Mouse (Mus musculus) lung, adult 18-20 months (tissue): ENCODE data around the gene Nepro.

ENCODE experiments used
- DNase-seq, 2 experiments: peaks; one replicate each; pipeline ENCODE4 v3.0.0; 2022; ENCODE audit warnings: mixed read lengths in 2 of 2

Gene Nepro

DNA sequence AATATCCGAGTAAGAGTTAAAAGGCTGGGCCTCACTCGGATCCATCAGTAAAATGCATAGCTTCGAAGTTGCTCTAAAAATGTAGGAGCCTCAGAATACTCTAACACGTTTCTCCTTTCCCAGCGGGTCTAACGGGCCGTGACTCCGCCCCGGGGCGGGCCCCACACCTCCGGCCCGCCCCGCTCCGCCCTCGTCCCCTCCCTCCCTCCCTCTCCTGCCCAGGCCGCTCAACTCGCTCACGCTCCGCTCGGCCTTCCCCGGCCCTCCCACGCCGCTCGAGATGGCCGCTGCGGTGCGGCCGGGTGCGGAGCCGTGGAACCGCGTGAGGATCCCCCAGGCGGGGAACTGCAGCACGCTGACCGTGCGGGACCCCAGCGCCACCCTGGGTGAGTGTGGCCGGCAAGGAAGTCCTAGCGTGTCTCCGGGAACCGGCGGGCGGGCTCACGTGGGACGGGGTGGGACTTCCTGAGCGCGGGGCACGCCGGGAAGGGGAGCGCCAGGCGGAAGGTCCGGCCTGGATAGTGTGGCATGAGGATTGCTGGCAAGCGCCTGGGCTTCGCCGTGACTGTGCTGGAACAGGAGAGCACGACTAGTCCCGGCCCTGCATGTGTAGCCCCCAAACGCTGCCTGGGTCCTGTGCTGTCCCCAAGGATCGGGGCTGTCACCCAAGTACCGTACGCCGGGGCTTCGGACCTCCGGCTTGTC lies at the start of gene Nepro:
Gene Nepro (plus strand): TSS at position 219 of the 705 bp plus-strand sequence.
- peak; percentile 95 for DNase-seq

DNA sequence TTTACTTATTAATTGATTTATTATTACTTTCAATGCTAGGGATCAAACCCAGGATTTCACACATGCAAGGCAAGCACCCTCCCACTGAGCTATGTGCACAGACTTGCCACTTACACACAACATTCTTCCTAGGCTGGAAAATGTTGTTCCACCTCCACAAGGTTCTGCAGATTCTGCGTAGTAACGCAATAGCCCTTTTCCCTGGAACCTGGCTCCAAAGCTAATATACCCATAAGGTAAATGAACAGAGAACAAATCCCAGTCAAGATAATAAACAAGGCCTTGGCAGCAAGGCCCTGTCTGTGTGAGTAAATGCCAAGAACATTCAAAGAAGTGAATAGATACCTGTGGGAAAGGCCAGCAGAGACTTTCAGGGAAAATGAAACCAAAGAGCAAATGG lies 47.7 kb upstream of the Nepro start:
- DNase-seq = no peak

DNA sequence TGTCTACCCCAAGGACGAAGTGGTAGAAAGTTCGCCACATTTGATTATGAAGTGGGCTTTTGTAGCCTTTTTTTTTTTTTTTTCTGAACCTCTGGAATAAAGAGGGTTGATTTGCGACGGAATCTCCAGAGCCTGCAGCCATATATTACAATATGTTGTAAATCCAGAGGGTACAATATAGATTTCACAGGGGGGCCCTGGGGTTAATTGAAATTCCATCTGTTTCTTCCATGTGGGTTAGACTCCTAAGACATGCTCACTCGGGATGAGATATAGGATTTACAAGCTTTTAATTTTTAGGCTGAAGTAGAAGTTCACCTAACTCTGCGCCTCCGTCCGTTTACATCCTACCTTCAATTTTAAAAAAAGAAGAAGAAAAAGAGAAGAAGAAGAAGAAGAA lies 45.0 kb upstream of the Nepro start:
- no peak for DNase-seq

DNA sequence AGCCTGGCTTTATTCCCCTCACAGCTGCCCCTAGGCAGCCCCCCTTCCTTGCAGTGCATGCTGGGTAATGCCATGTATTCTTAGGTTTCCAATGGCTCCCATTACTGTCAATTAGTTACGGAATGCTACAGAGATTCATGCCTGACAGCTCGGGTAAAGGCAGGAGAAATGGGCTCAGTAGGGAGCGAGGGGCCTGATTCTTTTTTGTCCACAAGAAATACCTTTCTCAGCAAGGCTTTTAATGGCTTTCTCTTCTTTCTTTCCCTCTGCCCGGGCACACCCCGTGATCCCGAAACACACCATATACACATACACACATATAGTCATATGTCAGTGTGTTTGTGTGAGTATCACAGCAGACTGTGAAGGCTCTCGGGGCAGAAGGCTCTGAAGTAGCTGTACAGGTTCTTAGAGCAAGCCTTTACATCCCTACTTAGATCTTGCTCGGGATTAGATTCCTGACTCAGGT lies 44.6 kb upstream of the Nepro start:
- no peak for DNase-seq

DNA sequence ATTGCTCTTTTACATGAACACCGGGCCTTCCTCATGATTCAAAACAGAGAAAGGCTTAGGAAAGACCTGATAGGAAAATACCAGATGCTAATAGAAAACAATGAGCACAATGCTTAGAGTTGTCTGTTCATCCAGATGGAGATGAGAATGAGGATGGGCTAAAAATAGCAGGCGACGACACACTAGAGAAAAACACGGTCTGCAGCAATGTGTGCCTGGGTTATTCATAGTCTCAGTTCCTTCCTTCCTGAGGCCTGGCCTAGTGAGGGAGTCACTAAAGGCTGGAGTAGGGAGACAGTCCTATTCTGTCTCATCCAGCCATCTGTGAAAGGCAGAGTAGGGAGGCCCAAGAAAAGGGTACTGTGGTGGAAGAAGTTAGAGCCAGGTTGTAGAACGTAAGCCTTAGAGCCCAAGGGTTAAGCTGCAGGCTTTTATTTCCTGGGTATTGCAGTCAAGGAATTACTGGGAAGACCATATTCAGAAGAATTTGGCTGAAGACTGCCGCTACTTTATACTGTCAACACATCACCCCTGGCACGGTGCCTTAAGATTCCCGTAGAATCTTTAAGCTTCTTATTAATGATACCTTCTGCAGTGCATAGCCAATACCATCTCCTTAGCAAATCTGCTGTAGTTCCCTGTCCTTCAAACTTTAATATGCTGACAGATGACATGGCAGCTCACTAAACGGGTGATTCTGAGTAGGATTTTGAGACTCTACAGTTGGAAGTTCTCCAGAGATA lies 43.2 kb upstream of the Nepro start:
- DNase-seq = no peak

DNA sequence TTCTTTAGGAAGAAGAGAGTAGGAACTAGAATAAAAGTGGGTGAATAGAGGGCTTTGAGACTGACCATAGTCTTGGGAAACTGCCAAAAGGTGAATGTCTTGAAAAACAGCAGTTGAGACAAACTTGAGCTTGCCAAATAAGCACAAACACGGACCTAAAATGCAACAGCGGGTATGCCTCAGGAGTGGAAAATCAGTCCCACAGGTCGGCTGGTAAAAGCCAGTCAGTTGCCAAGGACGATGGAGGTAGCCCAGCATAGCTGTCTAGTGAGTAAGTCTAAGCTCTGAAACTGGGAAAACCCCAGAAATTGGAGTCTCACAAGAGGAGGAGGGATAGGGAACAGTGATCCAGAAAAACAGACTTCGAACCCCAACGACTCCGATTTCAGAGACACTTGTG lies 39.5 kb upstream of the Nepro start:
- no peak for DNase-seq

DNA sequence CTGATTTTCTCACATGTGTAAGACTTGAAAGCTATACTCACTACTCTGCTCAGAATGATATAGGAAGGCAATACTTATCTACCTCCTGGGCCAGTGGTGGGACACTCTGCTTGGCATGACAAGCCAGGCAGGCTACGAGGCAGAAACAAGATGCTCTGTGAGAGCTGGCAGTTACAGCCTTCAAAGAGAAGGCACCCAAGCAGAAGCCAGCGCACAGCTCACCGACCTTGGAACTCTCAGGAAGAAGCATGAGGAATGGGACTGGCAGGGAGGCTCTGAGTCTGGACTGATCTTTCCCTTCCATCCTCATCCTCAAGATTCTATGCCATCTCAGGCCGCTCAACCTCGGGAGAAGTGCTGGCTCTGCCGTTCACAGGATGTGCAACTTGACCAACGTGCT lies 38.7 kb upstream of the Nepro start:
- DNase-seq = no peak

DNA sequence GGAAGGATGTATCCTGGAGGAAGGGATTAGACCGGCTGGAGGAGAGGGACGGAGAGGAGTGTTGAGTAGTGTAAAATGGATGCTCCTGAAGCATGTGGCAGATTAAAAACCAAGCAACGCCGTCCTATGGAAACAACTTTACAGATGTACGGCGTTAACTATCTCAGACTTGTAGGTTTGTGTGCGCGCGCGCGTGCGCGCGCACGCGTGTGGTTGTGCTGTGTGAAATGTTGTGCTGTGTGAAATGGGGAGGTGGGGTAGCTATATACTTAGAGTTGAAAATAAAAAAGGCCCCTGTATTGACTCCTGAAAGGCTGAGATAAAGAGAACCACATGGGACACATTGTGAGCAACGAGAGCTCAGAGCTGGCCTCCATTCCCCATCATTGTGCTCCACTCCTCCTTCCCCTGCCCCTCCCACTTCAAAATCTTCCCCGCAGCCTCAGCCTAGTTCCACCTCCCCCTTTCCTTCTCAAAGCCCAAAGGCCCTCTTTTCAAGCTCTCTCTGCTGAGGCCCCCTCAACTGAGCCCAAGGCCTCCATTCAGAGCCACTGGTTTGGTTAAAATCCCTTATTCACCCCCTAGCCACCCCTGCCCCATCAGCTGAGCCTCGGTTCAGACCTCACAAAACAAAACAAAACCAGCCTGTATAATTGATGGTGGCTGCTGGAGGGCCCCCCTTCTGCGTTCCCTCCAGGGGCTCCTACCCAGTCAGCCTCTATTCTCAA lies 36.9 kb upstream of the Nepro start:
- no peak for DNase-seq

DNA sequence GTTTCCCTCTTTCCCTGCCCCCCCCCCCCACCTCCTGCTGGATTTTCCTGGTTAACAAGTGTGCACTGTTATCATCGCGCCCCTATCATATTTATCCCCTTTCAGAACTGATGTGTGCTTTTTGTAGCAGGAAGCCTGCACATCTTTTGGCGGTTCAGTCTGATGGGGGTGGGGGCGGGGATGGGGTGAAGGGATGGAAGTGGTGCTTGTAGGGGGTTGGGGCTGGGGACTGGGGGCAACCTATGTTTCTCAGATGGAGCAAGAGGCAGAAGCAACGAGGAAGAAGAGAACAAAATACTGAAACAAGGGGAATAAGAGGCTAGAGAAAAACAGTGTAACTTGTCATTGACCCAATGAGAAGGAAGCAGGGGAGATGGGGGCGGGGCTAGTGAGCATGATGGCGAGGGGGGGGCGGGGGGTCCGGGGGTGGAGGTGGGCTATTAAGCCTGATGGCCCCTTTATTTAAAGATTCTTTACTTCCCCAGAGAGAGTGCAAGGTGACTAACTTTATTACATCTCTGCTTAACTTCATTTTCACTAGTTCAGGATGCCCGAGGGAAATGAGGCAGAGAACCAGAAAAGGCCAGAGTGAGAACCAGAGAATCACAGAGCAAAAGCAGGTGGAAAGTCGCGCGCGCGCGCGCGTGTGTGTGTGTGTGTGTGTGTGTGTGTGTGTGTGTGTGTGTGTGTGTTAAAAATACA lies 36.2 kb upstream of the Nepro start:
- no peak for DNase-seq

DNA sequence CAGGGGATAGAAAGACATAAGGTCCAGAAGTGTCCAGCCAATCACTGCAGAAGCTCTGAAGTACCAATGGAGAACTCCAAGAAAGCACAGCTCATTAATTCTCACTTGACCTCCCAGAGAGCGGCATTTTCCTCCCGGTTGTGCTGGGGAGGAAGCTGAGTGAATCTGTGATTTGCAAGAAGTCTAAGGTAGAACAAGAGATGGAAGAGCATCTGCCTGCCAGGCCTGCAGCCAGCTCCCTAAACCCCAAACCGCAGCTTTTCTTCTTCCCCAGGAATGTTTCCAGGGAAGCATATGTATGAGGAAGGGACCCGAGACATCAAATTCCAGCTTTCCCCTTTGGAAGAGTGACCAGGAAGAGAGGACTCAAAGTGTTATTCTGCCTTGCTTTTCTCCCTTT lies 35.6 kb upstream of the Nepro start:
- no peak for DNase-seq

DNA sequence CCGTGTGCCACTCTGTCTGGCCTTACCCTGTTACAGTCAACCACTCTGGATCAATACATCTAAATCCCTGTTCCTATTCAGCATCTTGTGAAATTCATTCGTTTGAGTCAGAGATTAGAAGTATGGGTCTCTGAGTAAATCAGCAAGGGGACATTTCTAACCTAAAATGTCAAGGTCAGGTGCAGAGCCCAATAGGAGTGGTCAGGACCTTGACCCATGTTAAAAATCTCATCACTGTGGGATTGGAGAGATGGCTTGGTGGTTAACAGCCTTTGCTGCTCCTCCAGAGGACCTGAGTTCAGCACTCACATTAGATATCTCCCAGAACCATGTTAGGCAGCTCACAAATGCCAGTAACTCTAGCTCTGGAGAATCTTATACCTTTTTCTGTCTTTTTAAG lies 33.6 kb upstream of the Nepro start:
- no peak for DNase-seq

DNA sequence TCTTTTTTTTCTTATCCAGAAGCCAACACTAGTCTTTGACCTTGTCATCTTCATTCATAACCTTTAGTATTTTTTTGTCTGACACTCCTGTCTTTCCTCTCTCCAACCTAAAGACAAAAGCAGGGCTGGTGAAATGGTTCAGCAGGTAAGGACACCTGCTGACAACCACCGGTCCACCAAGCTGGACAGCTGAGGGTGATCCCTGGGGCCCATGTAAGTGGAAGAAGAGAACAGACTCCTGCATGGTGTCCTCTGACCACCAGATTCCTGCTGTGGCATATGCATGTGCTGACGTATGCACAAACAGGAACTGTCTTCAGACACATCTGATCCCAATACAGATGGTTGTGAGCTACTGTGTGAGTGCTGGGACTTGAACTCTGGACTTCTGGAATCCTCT lies 33.0 kb upstream of the Nepro start:
- no peak for DNase-seq

DNA sequence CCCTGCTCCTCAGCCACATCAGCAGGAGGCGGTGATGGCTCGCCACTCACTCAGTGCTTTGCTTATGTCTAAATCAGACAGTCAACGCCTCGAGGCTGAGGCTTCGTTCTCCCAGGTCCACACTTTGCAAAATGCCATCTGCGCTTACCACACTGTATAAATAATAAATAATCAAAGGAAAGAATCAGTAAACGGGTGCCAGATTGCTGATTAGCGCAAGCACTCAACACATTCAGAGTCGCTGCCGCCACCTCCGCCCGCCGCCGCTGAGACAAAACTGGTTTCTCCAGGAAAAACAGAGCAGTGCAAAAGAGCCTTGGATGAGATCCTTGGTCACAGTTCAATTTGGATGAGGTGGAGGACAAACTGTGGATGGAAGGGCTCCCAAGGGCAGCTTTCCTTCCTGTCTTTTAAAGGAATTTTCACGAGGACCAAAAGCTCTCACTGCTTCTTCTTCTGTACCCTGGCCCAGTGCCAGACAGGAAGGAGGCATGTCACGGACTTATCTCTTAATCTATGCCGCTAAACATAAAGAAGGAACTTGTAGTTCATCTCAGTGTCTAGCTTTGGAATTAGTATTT lies 32.5 kb upstream of the Nepro start:
- peak; percentile 11 to 38 for DNase-seq

DNA sequence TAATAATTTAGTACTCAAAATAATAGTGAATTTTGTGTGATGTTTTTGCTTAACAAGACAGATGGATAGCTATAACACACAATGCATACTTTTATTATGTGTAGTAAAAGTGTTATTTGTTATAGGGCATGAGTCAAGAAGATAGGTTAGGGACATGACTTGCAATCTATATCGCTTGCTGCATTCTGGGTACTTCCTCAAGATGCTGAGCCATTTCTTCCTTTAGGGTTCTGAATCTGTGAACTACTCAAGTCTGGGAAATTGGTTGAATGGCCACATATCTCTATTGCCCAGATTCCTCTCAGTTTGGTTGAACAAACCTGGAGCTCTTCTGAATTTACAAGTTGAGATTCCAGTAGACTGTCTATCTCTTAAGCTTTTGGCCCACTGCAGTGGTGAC lies 31.6 kb upstream of the Nepro start:
- DNase-seq = no peak

DNA sequence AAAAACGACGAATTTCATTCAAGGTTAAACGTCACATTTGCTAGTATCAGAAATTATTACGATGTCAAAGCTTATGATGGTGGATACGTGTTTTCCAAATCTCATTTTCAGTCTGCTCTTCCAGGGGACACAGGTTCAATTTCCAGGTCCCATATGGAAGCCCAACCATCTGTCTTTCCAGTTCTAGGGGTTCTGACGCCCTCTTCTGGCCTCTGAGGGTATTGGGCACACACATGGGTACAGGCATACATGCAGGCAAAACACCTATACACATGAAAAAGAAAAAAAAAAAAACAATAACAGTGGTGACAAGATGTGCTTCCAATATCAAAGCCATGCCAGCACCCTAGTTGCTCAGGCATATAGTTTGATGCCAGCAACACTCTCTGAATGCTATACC lies 30.4 kb upstream of the Nepro start:
- no peak for DNase-seq

DNA sequence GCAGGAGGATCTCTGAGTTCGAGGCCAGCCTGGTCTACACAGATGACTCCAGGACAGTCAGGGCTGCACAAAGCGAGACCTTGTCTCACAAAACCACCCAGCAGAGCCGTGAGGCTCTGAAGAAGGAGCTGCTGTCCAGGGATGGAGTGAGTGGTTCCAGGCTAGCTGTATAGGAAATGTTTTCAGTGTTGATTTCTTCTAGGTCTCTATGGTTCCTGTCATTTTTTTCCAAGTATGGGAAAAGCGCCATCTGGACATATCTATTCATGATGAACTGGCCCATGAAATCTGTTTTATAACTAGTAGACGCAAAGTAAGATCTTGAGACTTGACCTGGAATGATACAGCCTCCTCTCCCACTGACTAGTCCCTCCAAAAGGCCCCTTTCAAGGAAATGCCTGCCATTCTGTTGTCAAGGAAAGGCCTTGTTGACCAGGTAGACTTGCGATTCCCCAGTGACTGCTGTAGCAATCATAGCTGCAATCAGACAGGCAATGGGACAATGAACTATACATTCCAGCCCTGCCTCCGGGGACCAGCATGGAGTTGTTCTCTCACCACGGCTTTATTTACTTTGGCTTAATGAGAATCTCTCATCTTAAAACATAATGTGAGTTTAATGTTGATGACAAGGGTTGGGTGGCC lies 28.8 kb upstream of the Nepro start:
- DNase-seq = no peak

DNA sequence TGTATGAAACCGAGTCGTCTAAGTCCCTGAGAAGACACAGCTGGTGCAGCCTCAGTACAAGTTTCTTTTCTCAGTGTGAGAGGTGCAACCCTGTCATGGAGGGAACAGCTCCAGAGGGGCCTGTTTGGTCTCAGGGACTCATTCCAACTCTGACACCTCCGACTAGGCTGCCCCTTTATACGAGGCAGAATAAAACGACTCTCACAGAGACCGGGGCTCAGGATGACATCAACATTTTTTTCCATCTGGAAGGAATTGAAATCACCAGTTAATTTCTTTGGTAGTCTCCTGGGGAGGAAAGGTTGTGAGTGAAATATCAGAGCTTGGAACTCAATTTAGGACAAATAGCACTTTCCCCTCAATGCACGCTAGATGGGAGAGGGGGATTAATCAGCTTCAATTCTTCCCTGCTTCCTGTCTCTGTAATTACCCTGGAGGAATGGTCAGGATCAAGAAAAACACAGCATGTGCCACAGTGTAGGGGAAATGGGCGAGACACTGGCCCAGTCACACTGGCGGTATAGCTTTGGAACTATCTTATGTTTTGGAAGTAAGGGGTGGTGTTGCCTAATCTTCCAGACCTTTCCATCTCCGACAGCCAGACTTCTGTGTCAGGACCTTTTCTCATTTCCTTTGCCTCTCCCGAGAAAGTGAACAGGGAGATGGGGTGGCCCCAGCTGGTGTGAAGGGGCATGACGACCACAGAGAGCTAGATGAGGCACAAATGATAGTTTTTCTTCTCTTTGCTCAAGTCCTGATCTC lies 28.1 kb upstream of the Nepro start:
- peak; percentile 20 to 41 for DNase-seq

DNA sequence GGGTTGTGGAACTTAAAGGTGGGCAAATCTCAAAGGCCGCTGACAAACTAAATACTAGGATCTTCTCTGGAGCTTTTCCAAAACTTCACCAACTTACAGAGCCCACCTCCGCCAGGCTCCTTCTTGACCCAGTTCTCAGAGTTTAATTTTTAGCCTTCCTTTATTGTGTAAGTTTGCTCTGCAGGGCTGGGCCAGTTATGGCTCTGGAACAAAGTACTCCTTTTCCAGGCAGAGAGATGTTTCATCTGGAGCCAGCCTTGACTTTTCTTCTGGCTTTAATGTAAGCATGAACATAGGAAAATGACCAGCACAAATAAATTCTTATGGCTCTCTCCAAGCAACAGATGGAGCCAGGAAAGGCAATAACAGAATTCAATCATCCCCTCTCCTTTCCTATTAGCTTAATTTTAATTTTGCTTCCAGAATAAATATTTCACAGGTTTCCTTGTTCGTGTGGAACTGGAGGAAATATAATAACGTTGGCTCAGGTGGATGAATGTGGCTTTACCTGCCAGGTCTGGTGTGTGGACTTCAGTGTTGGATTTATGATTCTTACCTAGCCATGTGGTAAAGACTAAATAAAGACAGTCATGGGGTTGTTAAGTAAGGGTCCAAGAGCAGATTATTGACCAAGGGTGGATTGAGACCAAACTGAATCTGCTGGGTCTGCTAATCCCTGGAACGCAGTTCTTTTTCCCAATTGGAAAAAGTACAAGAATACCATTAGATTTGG lies 26.5 kb upstream of the Nepro start:
- DNase-seq = no peak

DNA sequence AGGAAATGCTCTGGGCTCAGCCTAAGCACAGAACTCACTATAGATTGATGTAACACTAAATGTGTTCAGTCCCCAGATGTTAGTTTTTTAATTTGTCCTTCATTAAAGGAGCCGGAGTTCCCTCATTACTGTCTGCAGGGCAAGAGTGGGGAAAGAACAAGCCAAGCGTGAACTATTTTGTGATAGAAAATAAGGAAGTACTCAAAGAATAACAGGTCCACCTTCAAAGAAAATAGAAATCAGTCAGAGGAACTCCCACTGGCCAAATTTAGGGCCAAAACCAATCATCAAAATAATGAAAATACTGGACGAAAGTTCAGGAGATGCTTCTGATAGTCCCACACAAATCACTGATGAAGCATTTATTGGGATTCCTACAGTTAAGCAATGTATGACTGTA lies 22.9 kb upstream of the Nepro start:
- no peak for DNase-seq

DNA sequence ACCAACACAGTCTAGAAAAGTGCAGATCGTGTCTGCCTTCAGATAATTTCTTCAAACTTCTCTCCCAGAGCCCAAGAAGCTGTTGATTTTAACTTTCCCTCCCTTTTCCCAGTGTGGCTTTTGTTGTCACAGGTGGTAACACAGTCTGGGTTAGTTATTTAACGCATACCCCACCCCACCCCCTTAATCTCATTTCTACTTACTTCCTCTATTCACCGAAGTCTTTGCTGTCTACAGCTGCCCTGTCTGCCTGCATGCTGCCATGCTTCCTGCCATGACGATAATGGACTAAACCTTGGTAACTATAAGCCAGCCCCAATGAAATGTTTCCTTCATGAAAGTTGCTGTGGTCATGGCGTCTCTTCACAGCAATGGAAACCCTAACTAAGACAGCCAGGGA lies 21.8 kb upstream of the Nepro start:
- DNase-seq = no peak

DNA sequence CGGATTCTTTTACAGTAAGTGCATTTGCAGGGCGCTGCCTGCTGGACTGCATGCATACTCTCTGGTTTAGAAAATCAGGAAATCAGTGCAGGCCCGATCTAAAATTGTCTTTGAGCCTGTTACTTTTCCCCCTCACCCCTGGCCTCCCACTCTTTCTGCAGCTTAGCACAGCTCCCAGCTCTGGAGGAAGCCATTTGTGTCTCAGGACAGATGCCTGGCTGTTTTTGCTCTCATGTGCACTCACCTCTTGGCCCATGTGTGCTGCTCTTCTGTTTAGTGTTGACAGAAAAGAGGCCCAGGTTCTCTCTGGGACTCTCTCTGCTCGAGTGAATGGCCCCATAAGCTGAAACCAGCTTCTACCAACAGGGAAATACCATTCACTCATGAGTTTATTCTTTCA lies 20.6 kb upstream of the Nepro start:
- DNase-seq = no peak
